ENCODE assay signal across 8 mouse cellular contexts in genomic region chr9:45850528-45851155, GRCm38 (mm10). TPM values are rescaled to one million over a fixed set of nuclear protein-coding genes. Genes with fewer than 3 reads are reported as not detected.
DNase-seq lines count a peak whose midpoint lies in the region; ATAC-seq lines count a peak whose summit lies in the region.
"Had no signal": no experiment of that assay in that cellular context is flagged by ENCODE, and none has a peak within 500 bp of the region (broad histone marks: within the 10 kb centered on the region; RNA-seq: fewer than 3 reads in every experiment).

No protein-coding gene starts in this region.

- no peak overlapping the region for H3K4me3 ChIP-seq in limb, embryonic 12.5 days (replicated peaks)
- H3K4me3 ChIP-seq in limb, embryonic 10.5 days, result no peak overlapping the region
- H3K4me3 ChIP-seq in heart, embryonic 13.5 days, result no peak overlapping the region
- H3K4me3 ChIP-seq in intestine, embryonic 16.5 days (ENCODE audit: low read length), result no peak overlapping the region
- H3K4me3 ChIP-seq in midbrain, embryonic 16.5 days (ENCODE audit: low read depth, low read length), result no peak overlapping the region
- H3K4me3 ChIP-seq in forebrain, embryonic 13.5 days, result no peak overlapping the region
- H3K4me3 ChIP-seq: forebrain, embryonic 12.5 days had no signal

- H3K4me2 ChIP-seq in limb, embryonic 12.5 days, result no peak overlapping the region
- peak overlapping the region; percentile 12; the same call in 1 of the 2 replicates for H3K4me2 ChIP-seq in heart, embryonic 13.5 days
- H3K4me2 ChIP-seq in intestine, embryonic 16.5 days (ENCODE audit: low read depth, low read length), result peak overlapping the region; percentile 15
- H3K4me2 ChIP-seq in midbrain, embryonic 16.5 days (ENCODE audit: low read length), result no peak overlapping the region
- H3K4me2 ChIP-seq in forebrain, embryonic 13.5 days, result no peak overlapping the region
- H3K4me2 ChIP-seq: forebrain, embryonic 12.5 days had no signal

- ATAC-seq in limb, embryonic 12.5 days (ENCODE audit: insufficient number of reproducible peaks, insufficient read depth, low FRiP score, low TSS enrichment, low read depth), result no peak
- ATAC-seq in heart, embryonic 13.5 days (ENCODE audit: extremely low read depth, insufficient number of reproducible peaks, low FRiP score, low TSS enrichment), result no peak
- peak; percentile 52 for ATAC-seq in intestine, embryonic 16.5 days
- ATAC-seq in midbrain, embryonic 16.5 days, result no peak
- no peak for ATAC-seq in monocyte, adult 5-6 weeks (replicated peaks; ENCODE audit: insufficient number of reproducible peaks, low FRiP score, low TSS enrichment, poor library complexity, severe bottlenecking)
- no peak for ATAC-seq in forebrain, embryonic 13.5 days

- peaks cover 28% of the 10 kb centered on the region for H3K36me3 ChIP-seq in limb, embryonic 12.5 days
- H3K36me3 ChIP-seq in limb, embryonic 10.5 days, result peaks cover 19% of the 10 kb centered on the region
- H3K36me3 ChIP-seq in heart, embryonic 13.5 days, result peaks cover 31% of the 10 kb centered on the region
- no peaks in the 10 kb centered on the region for H3K36me3 ChIP-seq in intestine, embryonic 16.5 days (ENCODE audit: control insufficient read depth, insufficient read depth, low read length)
- H3K36me3 ChIP-seq in midbrain, embryonic 16.5 days (ENCODE audit: control insufficient read depth, insufficient read depth, low read length), result peaks cover 5% of the 10 kb centered on the region
- peaks cover 17% of the 10 kb centered on the region for H3K36me3 ChIP-seq in forebrain, embryonic 13.5 days (ENCODE audit: poor library complexity, severe bottlenecking)

- H3K4me1 ChIP-seq in limb, embryonic 12.5 days (replicated peaks), result no peaks in the 10 kb centered on the region
- 0 out of 2 replicates have a peak, but pooled peaks cover 3% of the 10 kb centered on the region for H3K4me1 ChIP-seq in limb, embryonic 10.5 days
- H3K4me1 ChIP-seq in heart, embryonic 13.5 days, result peaks cover 43% of the 10 kb centered on the region
- H3K4me1 ChIP-seq in intestine, embryonic 16.5 days (ENCODE audit: control insufficient read depth, insufficient read depth, low read length), result peaks cover 28% of the 10 kb centered on the region
- H3K4me1 ChIP-seq in midbrain, embryonic 16.5 days (ENCODE audit: control insufficient read depth, insufficient read depth, low read length), result peaks cover 16% of the 10 kb centered on the region
- H3K4me1 ChIP-seq in forebrain, embryonic 13.5 days, result peaks cover 12% of the 10 kb centered on the region; the same call in 1 of the 2 replicates
- H3K4me1 ChIP-seq: forebrain, embryonic 12.5 days had no signal

- 0 out of 2 replicates have a peak overlapping the region, but pooled peaks have one; percentile 19 for H3K27ac ChIP-seq in limb, embryonic 12.5 days
- H3K27ac ChIP-seq in limb, embryonic 10.5 days, result no peak overlapping the region
- H3K27ac ChIP-seq in heart, embryonic 13.5 days (replicated peaks), result peak overlapping the region; percentile 92
- peak overlapping the region; percentile 89 for H3K27ac ChIP-seq in intestine, embryonic 16.5 days (ENCODE audit: low read length)
- peak overlapping the region; percentile 70; the same call in 1 of the 2 replicates for H3K27ac ChIP-seq in midbrain, embryonic 16.5 days (ENCODE audit: low read length)
- no peak overlapping the region for H3K27ac ChIP-seq in forebrain, embryonic 13.5 days

- H3K9me3 ChIP-seq in limb, embryonic 12.5 days, result no peaks in the 10 kb centered on the region
- H3K9me3 ChIP-seq in limb, embryonic 10.5 days (replicated peaks), result no peaks in the 10 kb centered on the region
- H3K9me3 ChIP-seq in heart, embryonic 13.5 days, result no peaks in the 10 kb centered on the region
- H3K9me3 ChIP-seq in intestine, embryonic 16.5 days (ENCODE audit: control insufficient read depth, low read length), result no peaks in the 10 kb centered on the region
- no peaks in the 10 kb centered on the region for H3K9me3 ChIP-seq in midbrain, embryonic 16.5 days (replicated peaks; ENCODE audit: control insufficient read depth, low read length, poor library complexity, severe bottlenecking)
- no peaks in the 10 kb centered on the region for H3K9me3 ChIP-seq in forebrain, embryonic 13.5 days (replicated peaks)
- H3K9me3 ChIP-seq: forebrain, embryonic 12.5 days had no signal

- 0 out of 2 replicates have a peak overlapping the region, but pooled peaks have one; percentile 9 for H3K9ac ChIP-seq in limb, embryonic 12.5 days (replicated peaks)
- H3K9ac ChIP-seq in heart, embryonic 13.5 days, result peak overlapping the region; percentile 55
- peak overlapping the region; percentile 26; the same call in 1 of the 2 replicates for H3K9ac ChIP-seq in intestine, embryonic 16.5 days (ENCODE audit: low read depth, low read length)
- peak overlapping the region; percentile 28; the same call in 1 of the 2 replicates for H3K9ac ChIP-seq in midbrain, embryonic 16.5 days (ENCODE audit: low read depth, low read length)
- H3K9ac ChIP-seq in forebrain, embryonic 13.5 days, result no peak overlapping the region
- H3K9ac ChIP-seq: forebrain, embryonic 12.5 days had no signal

- 87% methylated on average over 8 of the region's 8 CpGs for WGBS in limb, embryonic 12.5 days
- WGBS in limb, embryonic 10.5 days, result 91% methylated on average over 8 of the region's 8 CpGs
- 65% methylated on average over 8 of the region's 8 CpGs for WGBS in heart, embryonic 13.5 days
- 58% methylated on average over 8 of the region's 8 CpGs for WGBS in intestine, embryonic 16.5 days
- WGBS in midbrain, embryonic 16.5 days, result 84% methylated on average over 8 of the region's 8 CpGs
- 88% methylated on average over 8 of the region's 8 CpGs for WGBS in forebrain, embryonic 13.5 days

- no peak for DNase-seq in limb, embryonic 10.5 days (ENCODE audit: low spot score)

- H3K27me3 ChIP-seq in limb, embryonic 12.5 days, result no peaks in the 10 kb centered on the region
- H3K27me3 ChIP-seq in limb, embryonic 10.5 days (ENCODE audit: low read depth, poor library complexity, severe bottlenecking), result no peaks in the 10 kb centered on the region
- H3K27me3 ChIP-seq in heart, embryonic 13.5 days (replicated peaks), result no peaks in the 10 kb centered on the region
- no peaks in the 10 kb centered on the region for H3K27me3 ChIP-seq in intestine, embryonic 16.5 days (replicated peaks; ENCODE audit: control insufficient read depth, insufficient read depth, low read length)
- H3K27me3 ChIP-seq in midbrain, embryonic 16.5 days (ENCODE audit: control insufficient read depth, insufficient read depth, low read depth, low read length), result no peaks in the 10 kb centered on the region
- H3K27me3 ChIP-seq in forebrain, embryonic 13.5 days, result no peaks in the 10 kb centered on the region
- H3K27me3 ChIP-seq: forebrain, embryonic 12.5 days had no signal

RNA-seq across cellular contexts. Expression of gene Bace1, which starts 12.3 kb away (rescaled TPM):
- polyA plus RNA-seq in limb, embryonic 12.5 days (2016; fragmentation: Nextera tagmentation; extraction: Ambion mirVana), result 27.3 and 28.3 TPM in 2 replicates
- polyA plus RNA-seq in limb, embryonic 10.5 days (2016; fragmentation: Nextera tagmentation; extraction: Ambion mirVana), result 20.3 and 22.1 TPM in 2 replicates
- polyA plus RNA-seq in heart, embryonic 13.5 days (2015; fragmentation: Nextera tagmentation; extraction: Ambion mirVana), result 17.6 and 19.1 TPM in 2 replicates
- 17.8 TPM in 2 replicates for polyA plus RNA-seq in intestine, embryonic 16.5 days (2015; fragmentation: Nextera tagmentation; extraction: Ambion mirVana)
- polyA plus RNA-seq in midbrain, embryonic 16.5 days (2015; fragmentation: Nextera tagmentation; extraction: Ambion mirVana), result 48.1 and 51.3 TPM in 2 replicates
- total RNA-seq in monocyte, adult 5-6 weeks (2017), result 0.29 to 1.1 TPM (median 0.43 TPM) in 3 replicates
- 33.5 and 35.6 TPM in 2 replicates for polyA plus RNA-seq in forebrain, embryonic 13.5 days (2015; fragmentation: Nextera tagmentation; extraction: Ambion mirVana)

RNA-seq across cellular contexts. Expression of gene Cep164, which starts 22.2 kb away (rescaled TPM):
- 23.6 and 26.2 TPM in 2 replicates for polyA plus RNA-seq in limb, embryonic 12.5 days (2016; fragmentation: Nextera tagmentation; extraction: Ambion mirVana)
- 22.0 and 24.1 TPM in 2 replicates for polyA plus RNA-seq in limb, embryonic 10.5 days (2016; fragmentation: Nextera tagmentation; extraction: Ambion mirVana)
- 13.0 and 14.4 TPM in 2 replicates for polyA plus RNA-seq in heart, embryonic 13.5 days (2015; fragmentation: Nextera tagmentation; extraction: Ambion mirVana)
- polyA plus RNA-seq in intestine, embryonic 16.5 days (2015; fragmentation: Nextera tagmentation; extraction: Ambion mirVana), result 20.6 and 21.6 TPM in 2 replicates
- 10.7 and 12.7 TPM in 2 replicates for polyA plus RNA-seq in midbrain, embryonic 16.5 days (2015; fragmentation: Nextera tagmentation; extraction: Ambion mirVana)
- total RNA-seq in monocyte, adult 5-6 weeks (2017), result 10.6 to 16.4 TPM (median 13.0 TPM) in 3 replicates
- 16.1 and 19.1 TPM in 2 replicates for polyA plus RNA-seq in forebrain, embryonic 13.5 days (2015; fragmentation: Nextera tagmentation; extraction: Ambion mirVana)

RNA-seq across cellular contexts. Expression of gene Pcsk7, which starts 55.7 kb away (rescaled TPM):
- 22.6 and 23.9 TPM in 2 replicates for polyA plus RNA-seq in limb, embryonic 12.5 days (2016; fragmentation: Nextera tagmentation; extraction: Ambion mirVana)
- polyA plus RNA-seq in limb, embryonic 10.5 days (2016; fragmentation: Nextera tagmentation; extraction: Ambion mirVana), result 17.3 and 23.5 TPM in 2 replicates
- 16.4 TPM in 2 replicates for polyA plus RNA-seq in heart, embryonic 13.5 days (2015; fragmentation: Nextera tagmentation; extraction: Ambion mirVana)
- 22.2 and 23.8 TPM in 2 replicates for polyA plus RNA-seq in intestine, embryonic 16.5 days (2015; fragmentation: Nextera tagmentation; extraction: Ambion mirVana)
- polyA plus RNA-seq in midbrain, embryonic 16.5 days (2015; fragmentation: Nextera tagmentation; extraction: Ambion mirVana), result 22.6 and 25.4 TPM in 2 replicates
- 23.5 to 44.2 TPM (median 36.3 TPM) in 3 replicates for total RNA-seq in monocyte, adult 5-6 weeks (2017)
- polyA plus RNA-seq in forebrain, embryonic 13.5 days (2015; fragmentation: Nextera tagmentation; extraction: Ambion mirVana), result 20.1 and 24.9 TPM in 2 replicates

RNA-seq across cellular contexts. Expression of gene Rnf214, which starts 56.1 kb away (rescaled TPM):
- 57.9 and 61.7 TPM in 2 replicates for polyA plus RNA-seq in limb, embryonic 12.5 days (2016; fragmentation: Nextera tagmentation; extraction: Ambion mirVana)
- 52.0 and 61.2 TPM in 2 replicates for polyA plus RNA-seq in limb, embryonic 10.5 days (2016; fragmentation: Nextera tagmentation; extraction: Ambion mirVana)
- 40.0 and 40.7 TPM in 2 replicates for polyA plus RNA-seq in heart, embryonic 13.5 days (2015; fragmentation: Nextera tagmentation; extraction: Ambion mirVana)
- 35.2 and 36.0 TPM in 2 replicates for polyA plus RNA-seq in intestine, embryonic 16.5 days (2015; fragmentation: Nextera tagmentation; extraction: Ambion mirVana)
- 97.9 and 118 TPM in 2 replicates for polyA plus RNA-seq in midbrain, embryonic 16.5 days (2015; fragmentation: Nextera tagmentation; extraction: Ambion mirVana)
- 35.0 to 48.8 TPM (median 46.1 TPM) in 3 replicates for total RNA-seq in monocyte, adult 5-6 weeks (2017)
- polyA plus RNA-seq in forebrain, embryonic 13.5 days (2015; fragmentation: Nextera tagmentation; extraction: Ambion mirVana), result 92.9 and 94.3 TPM in 2 replicates

Comparison
In these comparisons a context has a peak if more than half of its experiments do, and no peak if none do; other contexts are left out.
1. H3K27ac ChIP-seq: peak in limb, embryonic 12.5 days (single experiment), heart, embryonic 13.5 days (single experiment), intestine, embryonic 16.5 days (single experiment) and midbrain, embryonic 16.5 days (single experiment); none in limb, embryonic 10.5 days (single experiment) and forebrain, embryonic 13.5 days (single experiment).
2. H3K4me2 ChIP-seq: peak in heart, embryonic 13.5 days (single experiment) and intestine, embryonic 16.5 days (single experiment); none in limb, embryonic 12.5 days (single experiment), midbrain, embryonic 16.5 days (single experiment) and forebrain, embryonic 13.5 days (single experiment).